Mouse (Mus musculus): Measurements from ENCODE around the gene Slc30a1.

Gene Slc30a1

GRCm38 (mm10) chr1:191921701-191922100 is 15.1 kb downstream of the Slc30a1 start:
- POLR2A ChIA-PET = interaction anchor here in 2 of 4 experiments (0.6 to 1.5 kb wide), 4 partner anchors 11 to 575 kb away, joined by 3 to 5 read pairs (median 4); no protein-coding TSS in a partner anchor

GRCm38 (mm10) chr1:191925496-191925895 is 18.9 kb downstream of the Slc30a1 start:
- CTCF ChIA-PET = interaction anchor here (0.7 to 2.2 kb wide), 21 partner anchors 9 to 213 kb away, joined by 3 to 18 read pairs (median 4); partner anchors contain the start of gene Slc30a1 (in 1 of the 4)

More at GRCm38 (mm10) chr1:191921701-191922100, 15.1 kb downstream of the Slc30a1 start:
- CTCF ChIA-PET = interaction anchor here in 1 of 4 experiments (1.0 kb wide), 1 partner anchor 14 kb away, joined by 3 read pairs; no protein-coding TSS in a partner anchor

GRCm38 (mm10) chr1:191926681-191927080 is 20.1 kb downstream of the Slc30a1 start:
- ChIA-PET POLR2A (interaction anchor here (0.6 to 1.3 kb wide), 5 partner anchors 18 to 529 kb away, joined by 3 to 6 read pairs (median 3); no protein-coding TSS in a partner anchor), CTCF (interaction anchor here in 1 of 4 experiments (1.0 to 2.2 kb wide), 2 partner anchors 34 to 38 kb away, joined by 3 to 12 read pairs; no protein-coding TSS in a partner anchor)

More at GRCm38 (mm10) chr1:191925496-191925895, 18.9 kb downstream of the Slc30a1 start:
- POLR2A ChIA-PET = interaction anchor here in 2 of 4 experiments (0.6 to 1.3 kb wide), 5 partner anchors 16 to 742 kb away, joined by 3 to 6 read pairs (median 3); partner anchors contain the start of gene Slc30a1 (in 1 of the 2)

GRCm38 (mm10) chr1:191928345-191928744 is 21.8 kb downstream of the Slc30a1 start:
- ChIA-PET POLR2A (interaction anchor here (0.7 to 6.2 kb wide), 17 partner anchors 17 to 745 kb away, joined by 3 to 246 read pairs (median 3); partner anchors contain the start of gene Slc30a1 (in 2 of the 4)), CTCF (interaction anchor here in 2 of 4 experiments (0.7 to 2.5 kb wide), 2 partner anchors 36 to 49 kb away, joined by 3 to 9 read pairs; no protein-coding TSS in a partner anchor)

- POLR2A ChIA-PET = interaction anchor here (0.6 to 6.2 kb wide), 15 partner anchors 16 to 531 kb away, joined by 3 to 246 read pairs (median 4); partner anchors contain the start of gene Slc30a1 (in 2 of the 4)
- CTCF ChIA-PET = interaction anchor here in 2 of 4 experiments (0.7 to 2.5 kb wide), 2 partner anchors 23 to 35 kb away, joined by 3 to 9 read pairs; partner anchors contain the start of gene Slc30a1 (in 1 of the 2)
Observed at GRCm38 (mm10) chr1:191929065-191929464, 22.5 kb downstream of the Slc30a1 start.

- CTCF ChIA-PET = interaction anchor here in 3 of 4 experiments (1.4 to 2.5 kb wide), 5 partner anchors 15 to 91 kb away, joined by 5 to 10 read pairs (median 9); no protein-coding TSS in a partner anchor
- POLR2A ChIA-PET = interaction anchor here (0.5 to 6.2 kb wide), 35 partner anchors 13 to 648 kb away, joined by 3 to 246 read pairs (median 4); partner anchors contain the start of genes Slc30a1 (in 4 of the 4), Dtl (in 2 of the 4), Ints7 (in 2 of the 4) and Nek2 (in 1 of the 4)
Observed at GRCm38 (mm10) chr1:191929897-191930524, 23.4 kb downstream of the Slc30a1 start.

GRCm38 (mm10) chr1:191930525-191931105 is 24.0 kb downstream of the Slc30a1 start:
- CTCF ChIA-PET = interaction anchor here (0.6 to 2.5 kb wide), 7 partner anchors 14 to 785 kb away, joined by 3 to 10 read pairs (median 5); no protein-coding TSS in a partner anchor

GRCm38 (mm10) chr1:191932286-191932985 is 25.9 kb downstream of the Slc30a1 start:
- ChIA-PET CTCF (interaction anchor here (0.6 to 2.4 kb wide), 11 partner anchors 9 to 98 kb away, joined by 3 to 20 read pairs (median 4); no protein-coding TSS in a partner anchor), POLR2A (interaction anchor here in 3 of 4 experiments (0.7 to 6.2 kb wide), 19 partner anchors 11 to 535 kb away, joined by 3 to 246 read pairs (median 3); partner anchors contain the start of genes Slc30a1 (in 2 of the 3) and Traf5 (in 1 of the 3))

More at GRCm38 (mm10) chr1:191930525-191931105, 24.0 kb downstream of the Slc30a1 start:
- POLR2A ChIA-PET = interaction anchor here (0.6 to 6.2 kb wide), 36 partner anchors 13 to 649 kb away, joined by 3 to 246 read pairs (median 4); partner anchors contain the start of genes Slc30a1 (in 3 of the 4), Dtl (in 2 of the 4), Ints7 (in 2 of the 4) and Nek2 (in 1 of the 4)

GRCm38 (mm10) chr1:191932986-191933632 is 26.5 kb downstream of the Slc30a1 start:
- ChIA-PET POLR2A (interaction anchor here in 3 of 4 experiments (0.9 to 6.2 kb wide), 17 partner anchors 12 to 535 kb away, joined by 3 to 246 read pairs (median 3); partner anchors contain the start of genes Slc30a1 (in 2 of the 3) and Traf5 (in 1 of the 3)), CTCF (interaction anchor here (0.9 to 2.4 kb wide), 8 partner anchors 10 to 99 kb away, joined by 3 to 20 read pairs (median 5); no protein-coding TSS in a partner anchor)

- CTCF ChIA-PET = interaction anchor here in 2 of 4 experiments (1.5 to 5.8 kb wide), 5 partner anchors 11 to 21 kb away, joined by 6 to 34 read pairs (median 10); no protein-coding TSS in a partner anchor
- POLR2A ChIA-PET = interaction anchor here in 3 of 4 experiments (0.6 to 7.3 kb wide), 9 partner anchors 13 to 669 kb away, joined by 3 to 246 read pairs (median 5); partner anchors contain the start of genes Dtl (in 1 of the 3) and Ints7 (in 1 of the 3)
Observed at GRCm38 (mm10) chr1:191943638-191944037, 37.1 kb downstream of the Slc30a1 start.

- CTCF ChIA-PET = interaction anchor here (1.0 to 5.8 kb wide), 9 partner anchors 12 to 128 kb away, joined by 4 to 34 read pairs (median 10); no protein-coding TSS in a partner anchor
- POLR2A ChIA-PET = interaction anchor here (0.6 to 7.3 kb wide), 16 partner anchors 10 to 1406 kb away, joined by 3 to 246 read pairs (median 6); partner anchors contain the start of gene Slc30a1 (in 1 of the 4)
Observed at GRCm38 (mm10) chr1:191945341-191945740, 38.8 kb downstream of the Slc30a1 start.

- CTCF ChIA-PET = interaction anchor here (1.0 to 5.8 kb wide), 12 partner anchors 13 to 128 kb away, joined by 4 to 34 read pairs (median 6); no protein-coding TSS in a partner anchor
- POLR2A ChIA-PET = interaction anchor here (0.5 to 7.3 kb wide), 32 partner anchors 10 to 1405 kb away, joined by 3 to 246 read pairs (median 4); partner anchors contain the start of gene Slc30a1 (in 2 of the 4)
Observed at GRCm38 (mm10) chr1:191945756-191946155, 39.2 kb downstream of the Slc30a1 start.

GRCm38 (mm10) chr1:191946261-191946660 is 39.7 kb downstream of the Slc30a1 start:
- CTCF ChIA-PET = interaction anchor here (1.0 to 5.8 kb wide), 12 partner anchors 13 to 129 kb away, joined by 3 to 34 read pairs (median 6); no protein-coding TSS in a partner anchor
- POLR2A ChIA-PET = interaction anchor here (0.5 to 7.3 kb wide), 34 partner anchors 9 to 1405 kb away, joined by 3 to 246 read pairs (median 4); partner anchors contain the start of genes Slc30a1 (in 2 of the 4) and Rd3 (in 1 of the 4)

GRCm38 (mm10) chr1:191946835-191947234 is 40.3 kb downstream of the Slc30a1 start:
- POLR2A ChIA-PET = interaction anchor here in 3 of 4 experiments (0.7 to 7.3 kb wide), 25 partner anchors 9 to 763 kb away, joined by 3 to 246 read pairs (median 4); partner anchors contain the start of genes Slc30a1 (in 2 of the 3) and Rd3 (in 1 of the 3)
- CTCF ChIA-PET = interaction anchor here (1.0 to 5.8 kb wide), 10 partner anchors 14 to 129 kb away, joined by 3 to 34 read pairs (median 6); no protein-coding TSS in a partner anchor

- ChIA-PET POLR2A (interaction anchor here in 3 of 4 experiments (0.5 to 7.3 kb wide), 12 partner anchors 9 to 765 kb away, joined by 3 to 246 read pairs (median 6); partner anchors contain the start of gene Nek2 (in 1 of the 3)), CTCF (interaction anchor here in 1 of 4 experiments (1.5 to 5.8 kb wide), 2 partner anchors 11 to 17 kb away, joined by 3 to 34 read pairs; no protein-coding TSS in a partner anchor)
Observed at GRCm38 (mm10) chr1:191947796-191948195, 41.2 kb downstream of the Slc30a1 start.
